Mouse (Mus musculus) bone marrow, adult 2 months (tissue): ENCODE measurements around the gene Gja10.

Source experiments
- CTCF ChIP-seq: fragments of 200-500 bp; IDR thresholded peaks from 2 replicates; pipeline ENCODE4 v1.5.1; 2011; ENCODE audit warnings: low read length, control low read depth; ENCODE audit not compliant: control insufficient read depth, insufficient read depth
- POLR2A ChIP-seq: fragments of 200-500 bp; IDR thresholded peaks from 2 replicates; pipeline ENCODE4 v1.6.1; 2011; ENCODE audit warnings: low read depth, mild to moderate bottlenecking, control low read depth, low read length, borderline replicate concordance; ENCODE audit not compliant: control insufficient read depth

DNA sequence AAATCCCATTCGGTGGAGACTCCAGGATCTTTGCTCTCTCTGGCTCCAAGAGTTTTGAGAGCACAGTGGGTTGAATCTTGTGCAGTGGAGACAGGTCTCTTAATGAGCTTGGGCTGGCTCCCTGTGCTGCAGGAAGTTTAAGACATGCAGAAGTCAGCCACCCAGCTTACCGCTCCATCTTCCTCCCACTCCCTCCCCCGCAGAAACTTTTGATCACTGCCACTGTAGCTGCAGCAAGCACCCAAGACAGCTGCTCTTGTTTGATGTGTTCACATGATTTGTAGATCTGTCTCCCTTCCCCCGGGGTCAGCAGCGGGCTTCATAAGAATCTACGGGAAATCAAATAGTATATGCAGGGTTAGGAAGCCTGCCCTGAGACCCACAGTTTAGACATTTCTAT is 42.3 kb downstream of the Gja10 start:
- TF ChIP-seq CTCF: no peak
- no peak for TF ChIP-seq POLR2A
